Mouse (Mus musculus) C2C12 (cell line): ENCODE results near the gene Pla1a.

Source experiments
- CTCF ChIP-seq: IDR thresholded peaks from one replicate; pipeline ENCODE4 v1.5.1; 2011; ENCODE audit not compliant: control insufficient read depth, insufficient read depth, insufficient read length
- MYOG ChIP-seq: IDR thresholded peaks from one replicate; pipeline ENCODE4 v1.6.1; 2011; ENCODE audit not compliant: control insufficient read depth, insufficient read length; ENCODE audit errors: extremely low read depth
- USF1 ChIP-seq: IDR thresholded peaks from one replicate; pipeline ENCODE4 v1.6.1; 2011; ENCODE audit warnings: low read depth, mild to moderate bottlenecking, control low read depth, moderate library complexity

GRCm38 (mm10) chr16:38385700-38386099 is 47.2 kb downstream of the Pla1a start:
- no peak for TF ChIP-seq MYOG
- no peak for TF ChIP-seq USF1
- no peak for TF ChIP-seq CTCF
